Mouse (Mus musculus) testis, adult 2 months (tissue): Measurements from ENCODE around the gene Fam213b.

ENCODE experiments used
- CTCF ChIP-seq: fragments of 200-500 bp; IDR thresholded peaks from 2 replicates; pipeline ENCODE4 v1.5.1; 2012; ENCODE audit warnings: low read depth, mild to moderate bottlenecking, inconsistent platforms, low read length, moderate library complexity; ENCODE audit not compliant: control insufficient read depth, insufficient read depth, insufficient replicate concordance
- POLR2A ChIP-seq: fragments of 200-500 bp; IDR thresholded peaks from 2 replicates; pipeline ENCODE4 v1.6.1; 2012; ENCODE audit warnings: low read depth, mild to moderate bottlenecking, inconsistent platforms, low read length, moderate library complexity; ENCODE audit not compliant: control insufficient read depth

GRCm38 (mm10) chr4:154914707-154915106 is 15.8 kb upstream of the Fam213b start:
- TF ChIP-seq CTCF (no peak), POLR2A (no peak)
